Mouse (Mus musculus): ENCODE data around the gene Atox1. TPM values are rescaled to one million over a fixed set of nuclear protein-coding genes. Genes with fewer than 3 reads are reported as not detected.

Atox1 gene
- polyA plus RNA-seq (2012; rRNA removed) = 135 and 147 TPM in 2 replicates

DNA sequence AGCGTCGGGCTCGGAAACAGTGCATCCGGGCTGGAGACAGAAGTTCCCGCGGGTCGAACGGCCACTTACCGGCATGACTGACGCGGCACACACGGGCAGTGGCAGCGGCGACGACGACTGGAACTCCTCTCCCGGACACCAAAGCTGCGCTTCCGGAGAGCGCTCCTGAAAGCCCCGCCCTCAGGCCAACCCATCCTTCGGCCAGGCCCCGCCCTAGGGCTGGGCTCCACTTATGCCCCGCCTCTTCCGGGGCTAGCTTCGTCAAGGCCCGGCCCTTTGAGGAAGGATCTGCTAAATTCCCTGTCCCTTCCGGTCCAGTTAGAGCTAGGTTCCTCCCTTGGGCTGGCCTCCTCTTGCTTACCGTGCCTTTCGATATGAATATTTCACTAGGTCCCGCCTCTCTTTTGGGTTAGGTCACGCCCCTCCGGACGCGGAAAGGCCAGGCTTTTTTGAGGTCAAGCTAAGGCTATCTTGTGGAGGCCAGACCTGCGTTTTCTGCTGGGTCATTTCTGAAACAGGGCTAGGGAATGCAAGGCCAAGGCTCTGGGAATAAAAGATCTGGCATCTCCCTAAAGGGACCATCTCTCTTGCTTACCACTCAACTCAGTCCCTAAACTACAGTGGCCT lies at the start of gene Atox1:
Gene Atox1 (minus strand): TSS at position 221 of the 627 bp plus-strand sequence.

GRCm38 (mm10) chr11:55469048-55469843 lies 8.2 kb upstream of the Atox1 start, which contains the start of gene G3bp1:
TSS of gene G3bp1 (plus strand) at chr11:55469685.

GRCm38 (mm10) chr11:55422978-55423377 lies 38.1 kb downstream of the Atox1 start, which contains the start of gene Sparc:
TSS of gene Sparc (minus strand) at chr11:55423183.

Other genes with a start within 250 kb of the Atox1 start
- gene Fat2, start 124.7 kb downstream of the Atox1 start, polyA plus RNA-seq (2012; rRNA removed) = not detected in 2 replicates
- 138 and 147 TPM in 2 replicates for gene Sparc, start 38.1 kb downstream of the Atox1 start, polyA plus RNA-seq (2012; rRNA removed)
- gene G3bp1, start 8.4 kb upstream of the Atox1 start, polyA plus RNA-seq (2012; rRNA removed) = 18.4 and 18.7 TPM in 2 replicates
- not detected in 2 replicates for gene Glra1, start 147.0 kb upstream of the Atox1 start, polyA plus RNA-seq (2012; rRNA removed)

Data from liver, embryonic 18 days (tissue).